Mouse (Mus musculus): Measurements from ENCODE around the gene Atad2b. TPM values are rescaled to one million over a fixed set of nuclear protein-coding genes. Genes with fewer than 3 reads are reported as not detected.

The Atad2b gene
- polyA plus RNA-seq, 1 experiment: not detected

DNA sequence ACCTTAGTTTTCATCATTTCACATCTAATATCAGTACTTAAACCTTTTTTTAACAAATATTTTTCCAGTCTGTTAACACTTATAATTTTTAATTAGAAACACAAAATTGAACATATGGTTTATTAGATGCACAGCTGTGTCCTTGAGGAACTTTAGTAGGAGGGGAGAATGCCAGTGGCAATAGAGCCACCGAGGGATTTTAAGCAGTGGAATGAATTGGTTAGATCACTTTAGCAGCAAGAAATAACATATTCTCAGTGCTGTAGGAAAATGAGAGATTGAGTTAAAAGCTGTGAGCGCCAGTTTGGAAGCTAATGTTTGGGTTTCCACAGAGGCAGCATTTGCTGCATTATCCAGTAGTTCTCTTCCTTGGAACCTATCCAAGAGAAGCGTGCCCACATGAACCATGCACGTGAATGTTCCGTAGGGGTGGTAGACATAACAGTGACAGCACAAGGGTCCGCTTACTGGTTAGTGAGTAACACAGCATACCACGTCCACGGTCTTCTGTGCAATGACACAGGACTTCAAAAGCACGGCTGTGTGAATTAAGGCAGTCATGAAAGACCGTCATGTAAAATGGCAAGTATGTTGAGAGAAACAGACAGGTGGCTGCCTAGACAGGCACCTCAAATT is 108.2 kb downstream of the Atad2b start:
- WGBS: 44% methylated on average over 10 of the region's 10 CpGs
- Histone ChIP-seq H3K4me1 (ENCODE audit: control insufficient read depth, insufficient read depth, low read length) (no peaks in the 10 kb centered on the region), H3K4me3 (ENCODE audit: insufficient read depth, low read depth, low read length) (no peak overlapping the region), H3K27ac (ENCODE audit: insufficient read depth, low read depth, low read length) (no peak overlapping the region)
- no peak for TF ChIP-seq POLR2A (IDR thresholded peaks at IDR 0.05; ENCODE audit: insufficient read depth, low read depth, low read length)
- no peak for TF ChIP-seq CTCF (IDR thresholded peaks at IDR 0.05; ENCODE audit: insufficient read depth, low read depth, low read length)

DNA sequence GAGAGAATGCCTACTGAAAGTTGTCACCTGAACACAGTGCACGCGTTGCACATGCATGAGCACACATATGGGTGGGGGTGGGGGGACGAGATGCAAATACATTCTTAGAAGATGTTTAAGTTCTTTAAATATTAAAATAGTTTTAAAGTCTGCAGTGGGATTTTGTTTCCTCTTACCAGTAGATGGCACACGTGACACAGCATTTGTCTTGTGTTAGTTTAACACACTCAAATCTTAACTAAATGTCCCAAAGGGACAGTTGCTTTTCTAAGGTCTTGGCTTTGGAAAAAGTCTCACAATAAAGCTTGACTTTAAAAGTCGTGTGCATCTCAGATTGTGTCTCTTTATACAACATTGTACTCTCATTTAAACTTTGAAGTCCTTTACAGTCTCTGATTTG is 111.9 kb downstream of the Atad2b start:
- TF ChIP-seq CTCF (IDR thresholded peaks at IDR 0.05; ENCODE audit: insufficient read depth, low read depth, low read length): no peak
- TF ChIP-seq POLR2A (IDR thresholded peaks at IDR 0.05; ENCODE audit: insufficient read depth, low read depth, low read length): no peak
- no peaks in the 10 kb centered on the region for H3K4me1 ChIP-seq (ENCODE audit: control insufficient read depth, insufficient read depth, low read length)
- 79% methylated on average over 5 of the region's 5 CpGs for WGBS

DNA sequence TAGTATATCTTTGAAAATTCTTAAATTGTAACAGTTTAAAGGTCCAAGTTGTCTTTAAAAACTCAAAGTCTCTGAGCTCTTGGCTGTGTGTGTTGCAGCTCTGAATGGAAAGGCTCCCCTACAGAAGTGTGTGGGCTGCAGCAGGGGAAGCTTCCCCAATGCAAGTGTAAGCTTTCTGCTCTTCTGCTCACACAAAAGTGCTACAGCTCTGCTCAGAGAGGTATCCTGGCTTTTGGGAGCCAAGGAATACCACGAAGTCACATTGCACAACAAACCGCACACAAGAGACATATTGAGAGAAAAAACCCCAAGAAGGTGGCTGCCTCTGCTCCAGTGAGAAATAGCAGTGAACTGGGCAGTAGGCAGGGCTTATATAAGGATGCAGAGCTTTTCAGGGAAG is 120.9 kb downstream of the Atad2b start:
- 69% methylated on average over 2 of the region's 2 CpGs for WGBS
- no peak for TF ChIP-seq POLR2A (IDR thresholded peaks at IDR 0.05; ENCODE audit: insufficient read depth, low read depth, low read length)
- no peak for TF ChIP-seq CTCF (IDR thresholded peaks at IDR 0.05; ENCODE audit: insufficient read depth, low read depth, low read length)
- Histone ChIP-seq H3K27ac (ENCODE audit: insufficient read depth, low read depth, low read length) (no peak overlapping the region), H3K4me1 (ENCODE audit: control insufficient read depth, insufficient read depth, low read length) (no peaks in the 10 kb centered on the region), H3K4me3 (ENCODE audit: insufficient read depth, low read depth, low read length) (no peak overlapping the region)

More for the DNA sequence above, 111.9 kb downstream of the Atad2b start:
- Histone ChIP-seq H3K4me3 (ENCODE audit: insufficient read depth, low read depth, low read length) (no peak overlapping the region), H3K27ac (ENCODE audit: insufficient read depth, low read depth, low read length) (no peak overlapping the region)

DNA sequence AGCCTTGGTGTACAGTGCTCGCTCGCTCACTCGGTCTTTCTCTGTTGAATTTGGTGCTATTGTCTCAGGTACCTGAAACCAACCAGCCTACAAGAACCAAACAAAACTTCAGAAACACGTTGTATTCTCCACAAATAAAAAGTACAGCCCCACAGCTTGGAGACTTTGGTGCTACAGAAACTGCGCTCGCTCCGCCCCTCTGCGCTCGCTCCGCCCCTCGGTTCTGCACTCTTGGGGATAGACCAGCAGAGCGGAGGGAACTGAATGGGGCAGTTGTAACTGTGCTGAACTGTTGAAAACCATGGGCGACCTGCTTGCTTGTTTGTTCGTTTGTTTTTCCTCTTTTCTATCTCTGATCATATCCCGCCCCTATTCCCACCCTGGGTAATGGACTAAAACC is 127.0 kb downstream of the Atad2b start:
- TF ChIP-seq CTCF (IDR thresholded peaks at IDR 0.05; ENCODE audit: insufficient read depth, low read depth, low read length) (no peak), POLR2A (IDR thresholded peaks at IDR 0.05; ENCODE audit: insufficient read depth, low read depth, low read length) (no peak)

DNA sequence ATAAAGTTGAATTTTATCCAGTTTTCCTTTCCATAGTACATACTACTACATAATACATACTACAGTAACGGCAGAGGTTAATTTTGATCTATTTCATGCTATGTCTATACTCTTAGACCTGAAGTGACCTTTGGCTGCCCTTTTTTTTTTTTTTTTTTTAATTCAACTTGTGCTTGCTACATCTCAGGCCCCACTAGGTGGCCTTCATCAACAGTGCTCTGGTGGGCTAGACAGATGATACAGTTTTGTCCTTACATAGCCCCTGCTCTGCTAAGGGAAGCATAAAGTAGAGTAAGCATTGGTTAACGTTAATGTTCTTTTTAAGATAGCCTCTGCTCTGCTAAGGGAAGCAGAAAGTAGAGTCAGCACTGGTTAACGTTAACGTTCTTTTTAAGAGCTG is 131.0 kb downstream of the Atad2b start:
- TF ChIP-seq CTCF (IDR thresholded peaks at IDR 0.05; ENCODE audit: insufficient read depth, low read depth, low read length): no peak
- Histone ChIP-seq H3K4me3 (ENCODE audit: insufficient read depth, low read depth, low read length) (no peak overlapping the region), H3K27ac (ENCODE audit: insufficient read depth, low read depth, low read length) (no peak overlapping the region), H3K4me1 (ENCODE audit: control insufficient read depth, insufficient read depth, low read length) (no peaks in the 10 kb centered on the region; the same call in 1 of the 2 replicates)
- WGBS: 92% methylated on average over 4 of the region's 4 CpGs

More for the DNA sequence above, 127.0 kb downstream of the Atad2b start:
- Histone ChIP-seq H3K27ac (ENCODE audit: insufficient read depth, low read depth, low read length) (no peak overlapping the region), H3K4me3 (ENCODE audit: insufficient read depth, low read depth, low read length) (no peak overlapping the region), H3K4me1 (ENCODE audit: control insufficient read depth, insufficient read depth, low read length) (no peaks in the 10 kb centered on the region; the same call in 1 of the 2 replicates)
- WGBS: 89% methylated on average over 15 of the region's 15 CpGs

DNA sequence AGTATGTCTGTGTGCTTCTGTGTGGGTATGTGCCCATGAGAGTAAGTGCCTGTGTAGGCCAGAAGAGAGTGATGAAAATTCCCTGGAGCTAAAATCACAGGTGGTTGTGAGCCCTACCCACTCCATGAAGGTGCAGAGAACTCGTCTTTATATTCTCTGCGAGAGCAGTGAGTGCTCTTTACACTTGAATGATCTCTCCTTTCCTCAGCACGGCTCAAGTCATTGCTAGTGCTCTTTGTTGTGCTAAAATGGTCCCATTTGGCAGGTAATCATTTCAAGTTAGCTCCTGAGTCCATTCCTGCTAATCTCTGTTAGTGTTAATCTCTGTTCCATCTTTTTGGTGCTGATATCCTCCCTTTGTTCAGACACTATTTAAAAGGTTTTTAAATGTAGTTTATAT is 150.4 kb downstream of the Atad2b start:
- TF ChIP-seq CTCF (IDR thresholded peaks at IDR 0.05; ENCODE audit: insufficient read depth, low read depth, low read length) (no peak), POLR2A (IDR thresholded peaks at IDR 0.05; ENCODE audit: insufficient read depth, low read depth, low read length) (no peak)
- 63% methylated on average over 3 of the region's 3 CpGs for WGBS
- 0 out of 2 replicates have a peak, but pooled peaks cover 2% of the 10 kb centered on the region for H3K4me1 ChIP-seq (ENCODE audit: control insufficient read depth, insufficient read depth, low read length)

DNA sequence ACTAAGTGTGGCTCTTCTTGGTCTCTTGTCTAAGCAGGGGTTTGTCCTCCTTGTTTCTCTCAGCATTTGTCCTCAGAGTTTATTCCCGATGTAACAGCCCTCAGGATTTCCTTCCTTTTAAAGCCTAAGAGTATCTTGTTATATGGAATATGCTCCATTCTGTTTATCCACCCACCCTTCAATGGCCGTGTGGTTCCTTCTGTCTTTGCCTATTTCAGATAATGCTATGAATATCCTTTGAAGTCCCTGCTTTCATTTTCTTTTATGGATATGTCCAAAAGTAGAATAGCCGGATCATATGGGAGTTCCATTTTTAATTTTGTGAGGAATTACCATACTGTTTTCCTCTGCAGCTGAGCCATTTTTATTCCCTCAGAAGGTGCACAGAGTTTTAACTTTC is 153.0 kb downstream of the Atad2b start:
- 86% methylated on average over 3 of the region's 3 CpGs for WGBS
- Histone ChIP-seq H3K4me1 (ENCODE audit: control insufficient read depth, insufficient read depth, low read length) (peaks cover 8% of the 10 kb centered on the region; the same call in 1 of the 2 replicates), H3K27ac (ENCODE audit: insufficient read depth, low read depth, low read length) (no peak overlapping the region), H3K4me3 (ENCODE audit: insufficient read depth, low read depth, low read length) (no peak overlapping the region)
- TF ChIP-seq CTCF (IDR thresholded peaks at IDR 0.05; ENCODE audit: insufficient read depth, low read depth, low read length) (no peak), POLR2A (IDR thresholded peaks at IDR 0.05; ENCODE audit: insufficient read depth, low read depth, low read length) (no peak)

More for the DNA sequence above, 150.4 kb downstream of the Atad2b start:
- Histone ChIP-seq H3K27ac (ENCODE audit: insufficient read depth, low read depth, low read length) (no peak overlapping the region), H3K4me3 (ENCODE audit: insufficient read depth, low read depth, low read length) (no peak overlapping the region)

DNA sequence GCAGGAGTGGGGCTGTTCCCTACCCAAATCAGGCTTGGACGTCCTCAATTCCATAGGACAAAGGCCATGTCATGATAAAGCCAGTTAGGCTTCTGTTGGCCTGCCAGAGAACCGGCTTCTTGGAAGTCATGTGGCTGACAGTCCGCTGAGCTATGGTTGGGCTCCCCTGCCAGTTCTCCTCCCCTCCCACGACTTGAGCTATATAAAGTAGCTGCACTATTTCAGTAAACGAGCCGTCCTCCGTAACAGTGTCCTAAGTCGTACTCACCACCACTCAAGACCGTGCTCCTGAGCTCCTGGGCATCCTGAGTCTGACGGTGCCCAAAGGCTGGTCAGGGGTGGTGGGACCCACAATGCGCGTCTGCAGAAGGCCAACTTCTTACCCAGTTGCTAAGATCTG is 156.0 kb downstream of the Atad2b start:
- no peak for TF ChIP-seq CTCF (IDR thresholded peaks at IDR 0.05; ENCODE audit: insufficient read depth, low read depth, low read length)
- TF ChIP-seq POLR2A (IDR thresholded peaks at IDR 0.05; ENCODE audit: insufficient read depth, low read depth, low read length): no peak
- H3K4me1 ChIP-seq (ENCODE audit: control insufficient read depth, insufficient read depth, low read length): peaks cover 8% of the 10 kb centered on the region; the same call in 1 of the 2 replicates
- no peak overlapping the region for H3K27ac ChIP-seq (ENCODE audit: insufficient read depth, low read depth, low read length)
- 66% methylated on average over 12 of the region's 12 CpGs for WGBS
- H3K4me3 ChIP-seq (ENCODE audit: insufficient read depth, low read depth, low read length): no peak overlapping the region

DNA sequence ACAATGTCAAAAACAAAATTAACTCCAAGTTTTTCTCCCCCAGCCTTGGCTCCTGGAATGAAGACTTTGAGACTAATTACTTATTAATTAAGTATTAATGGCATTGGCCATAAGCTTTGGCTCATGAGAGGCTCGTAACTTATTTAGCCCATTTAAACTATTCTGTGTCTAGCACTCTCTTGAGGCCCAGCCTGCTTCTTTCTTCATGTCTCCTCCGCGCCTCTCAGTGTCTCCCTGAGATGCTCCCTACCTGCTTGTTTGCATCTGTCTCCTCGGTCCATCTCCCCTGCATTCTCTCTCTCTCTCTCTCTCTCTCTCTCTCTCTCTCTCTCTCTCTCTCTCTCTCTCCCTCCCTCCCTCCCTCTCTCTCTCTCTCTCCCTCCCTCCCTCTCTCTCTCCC is 164.3 kb downstream of the Atad2b start:
- no peak overlapping the region for H3K27ac ChIP-seq (ENCODE audit: insufficient read depth, low read depth, low read length)
- 98% methylated on average over 4 of the region's 4 CpGs for WGBS
- TF ChIP-seq CTCF (IDR thresholded peaks at IDR 0.05; ENCODE audit: insufficient read depth, low read depth, low read length) (no peak), POLR2A (IDR thresholded peaks at IDR 0.05; ENCODE audit: insufficient read depth, low read depth, low read length) (no peak)
- no peak overlapping the region for H3K4me3 ChIP-seq (ENCODE audit: insufficient read depth, low read depth, low read length)
- H3K4me1 ChIP-seq (ENCODE audit: control insufficient read depth, insufficient read depth, low read length): no peaks in the 10 kb centered on the region

Measured in olfactory bulb, adult 2 months (tissue).